Mouse (Mus musculus) E14TG2a.4 (cell line): ENCODE results near the gene Slc4a11.

Experiments used
- CTCF ChIP-seq: conservative IDR thresholded peaks from 2 replicates; pipeline ENCODE4 v1.5.1; 2014; ENCODE audit warnings: low read length
- NANOG ChIP-seq: IDR thresholded peaks from 2 replicates; pipeline ENCODE4 v1.6.1; 2014; ENCODE audit warnings: borderline replicate concordance, low read length, mixed read lengths

DNA sequence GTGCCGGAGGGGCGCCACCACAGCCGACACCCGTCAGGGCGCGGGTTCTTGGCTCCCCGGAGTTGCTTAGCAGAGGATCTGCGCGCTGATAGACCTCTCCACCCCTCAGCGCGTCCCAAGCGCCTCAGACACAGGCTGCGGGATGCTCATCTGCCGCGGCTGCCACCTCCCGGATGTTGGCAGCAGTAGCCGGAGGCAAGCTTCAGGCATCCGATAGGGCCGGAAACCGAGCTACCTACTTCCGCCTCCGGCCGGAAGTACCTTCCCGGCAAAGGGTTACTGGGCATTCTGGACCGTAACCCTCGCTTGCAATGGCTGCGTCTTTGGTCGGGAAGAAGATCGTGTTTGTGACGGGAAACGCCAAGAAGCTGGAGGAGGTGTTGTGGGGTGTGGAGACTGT lies 29.8 kb downstream of the Slc4a11 start, which contains the start of gene Itpa:
- TF ChIP-seq CTCF (no peak), NANOG (no peak)
